18 mouse cellular contexts compared by ENCODE assay signal in genomic region chr1:133487171-133487901, GRCm38 (mm10).
"Had no signal": no experiment of that assay in that cellular context is flagged by ENCODE, and none has a peak within 500 bp of the region (broad histone marks: within the 10 kb centered on the region; RNA-seq: fewer than 3 reads in every experiment).

No protein-coding gene starts in this region.

- H3K9ac ChIP-seq: liver, embryonic 14.5 days; liver, postnatal 0 days; lung, embryonic 14.5 days; neural tube, embryonic 13.5 days had no signal

- DNase-seq: kidney, adult 11 months; kidney, postnatal 10 days; layer of hippocampus, postnatal 36 days; liver, postnatal 0 days; midbrain, embryonic 14.5 days; retina, postnatal 1 day; right cerebral cortex, postnatal 25 days; spleen, adult 18-20 months; thymus, adult 18-20 months; thymus, postnatal 36 days had no signal

- H3K27me3 ChIP-seq: neural tube, embryonic 13.5 days had no signal

- H3K27ac ChIP-seq: layer of hippocampus, adult 2 months; left cerebral cortex, adult 2 months; liver, embryonic 14.5 days; macrophage; neural tube, embryonic 13.5 days had no signal

- H3K36me3 ChIP-seq: neural tube, embryonic 13.5 days had no signal

- H3K9me3 ChIP-seq: neural tube, embryonic 13.5 days had no signal

- ATAC-seq: liver, postnatal 0 days; lung, postnatal 0 days had no signal

- H3K4me3 ChIP-seq: layer of hippocampus, adult 2 months; left cerebral cortex, adult 2 months; myocyte; neural tube, embryonic 13.5 days had no signal

- H3K4me2 ChIP-seq: neural tube, embryonic 13.5 days had no signal
